Mouse (Mus musculus) layer of hippocampus, postnatal 10 days (tissue): ENCODE results near the gene Gtsf2. TPM values are rescaled to one million over a fixed set of nuclear protein-coding genes. Genes with fewer than 3 reads are reported as not detected.

Source experiments
- DNase-seq, 2 experiments: peaks; one replicate each; pipeline ENCODE4 v3.0.0; 2021; ENCODE audit warnings: low spot score in 2 of 2
- total RNA-seq, 2 experiments: library from RNA; stranded (reverse); gene quantifications; 2 replicates each; pipeline ENCODE4 v1.2.3; 2021

Gtsf2 gene
- total RNA-seq, 2 experiments from 2014 or later: not detected

- no peak for DNase-seq
Measured at GRCm38 (mm10) chr15:103393577-103393976, 54.7 kb downstream of the Gtsf2 start.

Other genes starting within 250 kb of the Gtsf2 start
- 100 to 1,000 TPM; 181 to 188 TPM for gene Cbx5, start 208.7 kb downstream of the Gtsf2 start, total RNA-seq
- 100 to 1,000 TPM; 399 to 417 TPM for gene Hnrnpa1, start 208.0 kb downstream of the Gtsf2 start, total RNA-seq
- gene Nfe2, start 190.1 kb downstream of the Gtsf2 start, total RNA-seq: under 1 TPM in 1 of 2 experiments, not detected in 1; 0.39 TPM
- gene Copz1, start 175.8 kb downstream of the Gtsf2 start, total RNA-seq: 100 to 1,000 TPM; 111 to 112 TPM
- gene Gpr84, start 137.9 kb downstream of the Gtsf2 start, total RNA-seq: 1 to 10 TPM in 1 of 2 experiments, under 1 TPM in 1; 0.89 to 1.0 TPM
- gene Zfp385a, start 108.4 kb downstream of the Gtsf2 start, total RNA-seq: 10 to 100 TPM; 36.5 to 45.0 TPM
- 1 to 10 TPM; 6.7 to 7.5 TPM for gene Itga5, start 81.7 kb downstream of the Gtsf2 start, total RNA-seq
- gene Gtsf1, start 18.0 kb downstream of the Gtsf2 start, total RNA-seq: not detected
- gene Nckap1l, start 5.3 kb upstream of the Gtsf2 start, total RNA-seq: 1 to 10 TPM; 8.7 TPM
- gene Pde1b, start 54.6 kb upstream of the Gtsf2 start, total RNA-seq: 10 to 100 TPM; 48.2 to 53.9 TPM
- 100 to 1,000 TPM; 147 to 157 TPM for gene Ppp1r1a, start 89.5 kb upstream of the Gtsf2 start, total RNA-seq
- gene Glycam1, start 116.6 kb upstream of the Gtsf2 start, total RNA-seq: 1 to 10 TPM; 1.1 to 1.6 TPM